Mouse (Mus musculus) megakaryocyte, adult 5-6 weeks (primary cell): ENCODE measurements at regions not wholly inside any gene's neighbourhood (a gene's known extent, or its start where the extent isn't known, plus 50 kb on each side); places are given as distances from the start of the nearest gene placed in this dataset.

Experiments
- ATAC-seq: 2 replicates; pipeline ENCODE4 v1.8.0; 2016; ENCODE audit warnings: mild to moderate bottlenecking, inconsistent platforms; ENCODE audit not compliant: poor library complexity, severe bottlenecking

- no peak for ATAC-seq
Measured at GRCm38 (mm10) chr13:42589607-42590006, 90.8 kb upstream of the Phactr1 start.

GRCm38 (mm10) chr13:42590415-42590814, 90.0 kb upstream of the Phactr1 start:
- no peak for ATAC-seq

DNA sequence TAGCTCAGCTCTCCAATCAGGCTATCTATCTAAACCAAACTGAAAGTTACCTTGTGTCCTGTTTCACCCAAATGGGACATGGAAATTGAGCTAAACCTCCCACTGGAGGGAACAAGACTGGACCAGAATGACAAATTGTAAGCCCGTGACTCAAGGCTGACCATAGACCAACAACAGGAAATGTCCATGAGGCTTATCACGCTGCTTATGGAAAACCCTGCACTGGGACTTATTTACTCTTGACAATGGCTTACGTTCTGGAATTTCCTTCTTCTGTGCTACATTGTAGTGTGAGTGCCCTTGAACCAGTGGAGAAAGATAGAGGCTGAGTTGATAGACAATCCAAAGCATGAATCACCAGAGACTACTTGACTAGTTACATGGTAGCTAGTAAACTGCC, 87.5 kb upstream of the Phactr1 start:
- ATAC-seq = no peak

GRCm38 (mm10) chr13:42593488-42594170, 86.8 kb upstream of the Phactr1 start:
- ATAC-seq = no peak

DNA sequence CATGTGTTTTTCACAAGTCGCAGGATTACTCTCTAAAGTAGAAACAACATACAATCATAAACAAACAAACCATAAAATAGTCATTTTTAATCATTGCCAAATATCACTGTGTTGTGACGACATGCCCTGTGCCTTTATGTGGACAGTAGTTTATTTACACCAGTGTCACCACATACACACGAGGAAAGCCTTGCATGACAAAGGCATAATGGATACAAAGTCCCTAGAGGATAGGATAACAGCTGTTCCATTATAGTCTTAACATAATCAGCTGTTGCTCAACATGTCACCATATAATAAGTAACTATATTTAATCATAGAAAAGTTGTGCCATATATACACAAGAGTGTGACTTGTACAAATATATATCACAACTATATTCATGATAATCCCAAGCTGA, 85.2 kb upstream of the Phactr1 start:
- ATAC-seq = no peak

DNA sequence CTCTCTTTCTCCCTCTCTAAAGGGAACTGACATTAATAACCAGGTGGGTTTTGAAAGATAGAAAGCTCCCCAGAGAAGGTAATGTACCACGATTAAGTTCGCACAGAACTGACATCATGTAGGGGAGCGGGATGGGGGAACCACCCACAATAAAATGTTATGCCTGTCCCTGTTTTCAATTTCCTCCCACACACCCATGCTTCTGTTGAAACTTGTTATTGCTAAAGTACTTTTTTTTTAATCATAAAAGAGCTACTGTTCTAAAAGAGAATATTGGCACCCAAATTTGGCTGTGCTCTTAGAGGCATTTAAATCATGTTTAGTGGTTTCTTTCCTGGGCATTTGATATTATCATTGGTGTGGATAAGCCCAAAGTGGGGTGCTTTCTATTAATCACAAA, 82.6 kb upstream of the Phactr1 start:
- no peak for ATAC-seq

GRCm38 (mm10) chr13:42603308-42603707, 77.1 kb upstream of the Phactr1 start:
- ATAC-seq = no peak

DNA sequence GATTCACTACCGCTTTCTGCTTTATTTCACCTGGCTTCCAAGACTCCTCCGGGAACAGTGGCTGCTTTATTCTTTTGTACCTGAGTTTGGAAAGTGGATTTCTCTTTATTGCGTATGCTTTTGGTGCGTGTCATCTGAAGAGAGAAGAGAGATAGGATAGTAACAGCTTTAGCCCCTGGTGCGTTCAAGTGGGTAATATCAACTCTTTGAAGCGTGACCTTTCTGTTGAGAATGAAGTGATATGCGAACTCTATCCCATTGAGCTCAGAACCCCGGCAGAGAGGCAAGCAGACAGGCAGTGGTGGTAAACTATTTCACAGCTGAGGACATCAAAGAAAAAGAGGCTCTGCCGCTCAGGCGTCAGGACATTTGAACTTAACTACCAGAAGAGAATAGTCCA, 72.7 kb upstream of the Phactr1 start:
- ATAC-seq = no peak

DNA sequence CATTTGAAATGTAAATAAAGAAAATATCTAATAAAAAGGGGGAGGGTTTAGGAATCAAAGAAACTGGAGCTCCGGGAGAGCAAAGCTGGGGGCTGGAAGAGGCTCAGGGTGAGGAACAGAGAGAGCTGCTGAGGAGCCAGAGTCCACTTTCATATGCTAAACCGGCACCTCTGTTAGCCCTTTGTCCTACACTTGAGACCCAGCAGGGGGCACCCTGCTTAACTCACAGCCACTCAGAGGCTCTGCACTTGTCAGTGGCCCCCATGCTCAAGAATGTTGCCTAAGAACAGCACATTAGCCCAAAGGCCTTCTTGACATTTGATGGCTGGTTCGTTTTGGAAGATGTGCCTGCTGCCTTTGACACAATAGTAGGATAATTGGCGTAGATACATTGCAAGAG, 71.5 kb upstream of the Phactr1 start:
- no peak for ATAC-seq

- ATAC-seq = no peak
Measured at GRCm38 (mm10) chr13:42613326-42613725, 67.1 kb upstream of the Phactr1 start.

DNA sequence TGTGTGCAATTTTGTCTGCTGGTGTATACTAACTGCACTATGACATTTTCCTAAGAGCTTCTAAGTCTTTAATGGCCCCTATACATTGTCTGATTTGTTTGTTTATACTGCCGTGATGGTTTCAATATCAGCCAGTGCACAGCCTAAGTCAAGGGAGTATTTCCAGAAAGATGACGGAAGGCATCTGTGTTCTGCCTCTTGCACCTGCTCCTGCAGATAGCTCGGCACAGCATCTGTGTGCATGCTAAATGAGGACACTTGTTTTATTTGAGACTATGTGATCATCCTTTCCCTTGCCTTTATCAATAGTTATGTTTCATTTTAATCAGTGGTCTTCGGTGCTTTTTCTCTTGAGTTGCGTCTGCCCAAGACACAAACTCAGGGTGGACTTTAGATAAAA, 64.6 kb upstream of the Phactr1 start:
- ATAC-seq = no peak

- ATAC-seq = no peak
Measured at GRCm38 (mm10) chr13:42617225-42617624, 63.2 kb upstream of the Phactr1 start.

DNA sequence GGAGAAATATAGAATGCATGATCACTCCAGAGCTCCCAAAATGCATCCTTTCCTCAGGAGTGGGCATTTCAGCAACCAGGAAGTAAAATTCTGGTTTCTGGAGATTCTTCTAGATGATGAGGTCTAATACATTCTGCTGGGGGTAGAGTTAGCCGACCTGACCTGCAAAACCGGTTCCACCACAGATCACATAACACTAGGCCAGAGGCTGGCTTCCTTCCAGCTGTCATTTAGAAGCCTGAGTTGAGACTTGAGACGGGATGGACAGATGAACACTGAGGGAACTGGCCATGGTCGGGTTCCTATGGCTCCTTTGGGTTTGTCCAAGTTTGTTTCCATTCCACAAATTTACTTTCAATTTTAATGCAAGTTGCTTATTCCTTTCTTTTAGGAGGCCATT, 62.6 kb upstream of the Phactr1 start:
- no peak for ATAC-seq

DNA sequence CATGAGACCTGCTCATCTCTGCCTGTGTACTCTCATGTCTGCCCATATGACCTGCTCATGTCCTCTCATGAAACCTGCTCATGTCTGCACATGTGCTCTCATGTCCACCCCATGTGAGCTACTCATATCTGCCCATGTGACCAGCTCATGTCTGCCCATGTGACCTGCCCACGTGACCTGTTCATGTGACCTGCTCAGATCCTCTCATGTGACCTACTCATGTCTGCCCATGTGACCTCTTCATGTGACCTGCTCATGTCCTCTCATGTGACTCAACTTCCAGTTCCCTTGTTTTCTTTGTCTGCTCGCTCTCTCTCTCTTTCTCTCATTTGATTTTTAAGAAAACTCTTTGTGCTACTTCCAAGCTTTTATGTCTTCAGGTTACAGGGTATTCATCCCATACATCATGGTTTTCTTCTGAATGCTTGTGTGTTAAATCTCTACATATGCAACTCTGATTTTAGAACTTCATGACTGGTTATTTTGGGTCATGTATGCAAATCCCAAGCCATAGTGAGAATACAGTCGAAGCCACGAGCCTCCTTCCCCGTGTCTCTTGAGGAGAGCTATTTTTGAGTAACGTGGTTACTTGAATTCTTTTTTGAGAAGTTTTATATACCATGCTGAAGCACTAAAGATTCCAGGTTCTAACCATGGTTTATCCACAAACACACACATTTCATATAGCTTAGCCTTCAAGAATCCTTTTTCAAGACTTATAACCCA, 60.7 kb upstream of the Phactr1 start:
- no peak for ATAC-seq

GRCm38 (mm10) chr13:42623491-42623890, 56.9 kb upstream of the Phactr1 start:
- ATAC-seq = no peak
